Mouse (Mus musculus) leukemia stem cell, adult 10-12 weeks (primary cell): ENCODE data around the gene Tmed5. TPM values are rescaled to one million over a fixed set of nuclear protein-coding genes. Genes with fewer than 3 reads are reported as not detected.

Source experiments
- polyA plus RNA-seq: library from polyadenylated mRNA; stranded (reverse); fragments of >175 nt; gene quantifications from 2 replicates; pipeline ENCODE4 v1.2.3, GENCODE M21; 2012; ENCODE audit warnings: low replicate concordance

The Tmed5 gene
- polyA plus RNA-seq, result 50.0 and 109 TPM in 2 replicates

DNA sequence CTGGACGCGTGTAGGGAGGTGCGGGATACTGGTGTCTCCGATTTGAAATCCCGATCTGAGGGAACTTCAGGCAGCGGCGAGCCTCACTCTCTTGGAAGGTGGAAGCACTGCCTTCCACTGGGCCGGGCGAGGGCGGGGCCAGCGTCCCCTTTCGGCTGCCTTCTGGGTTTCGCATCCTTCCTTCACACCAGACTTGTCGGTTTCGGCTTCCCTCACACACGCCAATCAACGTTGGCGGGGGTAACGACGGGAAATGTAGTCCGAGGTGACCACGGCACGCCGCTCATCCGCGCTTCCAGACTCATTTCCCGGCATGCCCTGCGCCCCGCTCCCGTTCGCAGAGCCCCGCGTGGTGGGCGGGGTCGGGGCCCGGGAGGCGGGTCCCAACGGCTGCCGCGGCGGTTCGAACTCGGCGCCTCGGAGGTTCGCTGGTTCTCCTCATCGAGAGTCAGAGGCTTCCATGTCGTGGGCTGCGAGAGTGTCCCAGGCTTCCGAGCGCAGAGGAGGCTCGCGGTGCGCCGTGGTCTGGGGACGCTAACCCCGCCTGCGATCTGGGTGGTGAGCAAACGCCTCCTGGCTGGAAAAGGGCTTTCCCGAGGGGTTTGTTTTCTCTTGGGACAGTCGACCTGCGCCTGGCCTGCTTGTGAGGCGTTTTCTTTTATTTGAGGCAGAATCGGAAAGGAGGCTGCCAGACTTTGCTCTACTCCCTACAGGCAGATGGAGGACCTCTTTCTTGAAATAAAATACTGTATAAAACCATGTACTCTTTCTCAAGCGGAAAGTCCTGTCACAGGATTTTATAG is at the start of gene Tmed5, which contains the start of gene Ccdc18:
Gene Tmed5, minus strand, starts transcription at position 180 of the 803 bp plus-strand sequence.
Gene Ccdc18, plus strand, starts transcription at position 435 of the 803 bp plus-strand sequence.

DNA sequence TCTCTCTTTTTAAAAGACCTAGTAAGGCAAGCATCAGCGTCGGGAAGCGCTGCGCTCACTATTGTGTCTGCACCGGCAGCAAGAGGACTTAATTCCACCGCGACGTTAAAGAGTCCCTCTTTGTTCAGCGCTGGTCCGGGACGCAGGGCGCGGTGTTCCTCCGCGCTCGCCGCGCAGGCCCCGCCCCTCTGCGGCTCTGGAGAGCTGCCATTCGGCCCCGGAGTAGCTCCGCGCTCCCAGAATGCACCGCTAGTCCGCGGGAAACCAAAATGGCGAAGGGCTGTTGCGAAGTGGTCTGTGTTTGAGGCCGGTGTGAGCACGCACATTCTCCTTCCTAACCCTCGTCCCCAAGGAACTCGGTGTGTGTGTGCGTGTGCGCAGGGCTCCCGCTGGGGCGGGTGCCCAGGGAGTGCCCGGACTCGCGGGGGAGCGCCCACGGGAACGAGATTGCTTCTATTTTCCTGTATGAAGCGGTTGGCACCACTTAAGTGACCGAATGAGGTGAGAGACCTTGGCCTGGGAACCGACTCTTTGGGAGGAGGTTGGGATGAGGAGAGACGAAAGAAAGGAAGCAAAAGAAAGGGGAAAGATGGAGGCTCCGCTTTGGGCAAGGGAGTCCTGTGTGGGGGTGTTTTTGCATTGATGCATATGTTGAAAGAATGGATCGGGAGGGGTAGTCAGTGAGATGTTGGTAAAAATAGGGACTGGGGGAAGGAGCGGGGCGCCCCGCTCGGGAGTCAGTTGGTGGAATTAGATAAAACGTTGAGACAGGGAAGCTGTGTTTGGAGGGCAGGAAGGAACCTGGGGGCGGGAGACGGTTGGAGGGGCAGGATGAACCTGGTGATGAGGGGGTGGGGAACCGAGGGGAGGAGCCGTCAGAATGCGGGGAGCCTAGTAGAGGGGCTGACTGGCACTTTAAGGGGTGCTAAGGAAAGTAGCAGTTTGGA is 66.7 kb downstream of the Tmed5 start, which contains the start of gene Mtf2:
Gene Mtf2, plus strand, starts transcription at position 210 of the 947 bp plus-strand sequence.

Other genes with a start within 250 kb of the Tmed5 start
- 15.0 and 93.1 TPM in 2 replicates for gene Rpl5, start 232.1 kb downstream of the Tmed5 start, polyA plus RNA-seq
- 0.33 and 1.2 TPM in 2 replicates for gene Fam69a, start 145.5 kb downstream of the Tmed5 start, polyA plus RNA-seq
- gene Mtf2, start 66.9 kb downstream of the Tmed5 start, polyA plus RNA-seq, result 6.4 and 8.4 TPM in 2 replicates
- gene Ccdc18, start 255 bp upstream of the Tmed5 start, polyA plus RNA-seq, result 1.1 TPM in 1 of 2 replicates, not detected in the other
- 12.1 and 58.0 TPM in 2 replicates for gene Dr1, start 136.3 kb upstream of the Tmed5 start, polyA plus RNA-seq
- gene Pigg, start 180.0 kb upstream of the Tmed5 start, polyA plus RNA-seq, result 0.15 and 2.2 TPM in 2 replicates
- 0.43 and 0.73 TPM in 2 replicates for gene Gm42517, start 235.3 kb upstream of the Tmed5 start, polyA plus RNA-seq